Mouse (Mus musculus) heart, embryonic 13.5 days (tissue): ENCODE results near the gene Gca. TPM values are rescaled to one million over a fixed set of nuclear protein-coding genes. Genes with fewer than 3 reads are reported as not detected.
A peak's percentile ranks its signal among the peaks of the same experiment; 100 is the strongest.

Source experiments
- ATAC-seq: fragments of 200-750 bp; cut with Nextera tagmentation; 2 replicates; pipeline ENCODE4 v1.8.0; 2017; ENCODE audit warnings: moderate TSS enrichment; ENCODE audit not compliant: insufficient number of reproducible peaks, low FRiP score, low TSS enrichment; ENCODE audit errors: extremely low read depth
- H3K27ac ChIP-seq: fragments of 300-500 bp; sonication (generic); replicated peaks from 2 replicates; pipeline ENCODE4 v1.5.1; 2015; ENCODE audit warnings: moderate library complexity, mild to moderate bottlenecking, inconsistent platforms
- H3K27me3 ChIP-seq: fragments of 300-500 bp; sonication (generic); replicated peaks from 2 replicates; pipeline ENCODE4 v1.6.1; 2015; ENCODE audit warnings: mild to moderate bottlenecking, inconsistent platforms
- H3K36me3 ChIP-seq: fragments of 300-500 bp; sonication (generic); 2 replicates; pipeline ENCODE4 v1.6.1; 2015; ENCODE audit warnings: mild to moderate bottlenecking, inconsistent platforms
- H3K4me1 ChIP-seq: fragments of 300-500 bp; sonication (generic); 2 replicates; pipeline ENCODE4 v1.6.1; 2015; ENCODE audit warnings: inconsistent platforms
- H3K4me2 ChIP-seq: fragments of 300-500 bp; sonication (generic); 2 replicates; pipeline ENCODE4 v1.6.1; 2015; ENCODE audit warnings: inconsistent platforms, mild to moderate bottlenecking, moderate library complexity
- H3K4me3 ChIP-seq: fragments of 300-500 bp; sonication (generic); 2 replicates; pipeline ENCODE4 v1.5.1; 2015; ENCODE audit warnings: moderate library complexity, mild to moderate bottlenecking, inconsistent platforms
- H3K9ac ChIP-seq: fragments of 300-500 bp; sonication (generic); 2 replicates; pipeline ENCODE4 v1.6.1; 2015; ENCODE audit warnings: inconsistent platforms, mild to moderate bottlenecking, moderate library complexity
- H3K9me3 ChIP-seq: fragments of 300-500 bp; sonication (generic); 2 replicates; pipeline ENCODE4 v1.6.1; 2016; ENCODE audit warnings: inconsistent platforms
- WGBS: fragments of 180-500 bp; shearing (Covaris S2); methylation state at CpG from one replicate; pipeline ENCODE4 v1.1.7; 2015; ENCODE audit warnings: mixed read lengths; 5-methylcytosine and 5-hydroxymethylcytosine counted together
- polyA plus RNA-seq: library from polyadenylated mRNA; unstranded; fragments of >200 nt; fragmentation: Nextera tagmentation; extraction: Ambion mirVana; gene quantifications from 2 replicates; pipeline ENCODE4 v1.2.1, GENCODE M21; 2015

The Gca gene
- polyA plus RNA-seq, 1 experiment from 2014 or later, result 13.1 TPM

GRCm38 (mm10) chr2:62646014-62646645 lies 18.0 kb upstream of the Gca start, which contains the start of gene Ifih1:
Ifih1 (minus strand) TSS chr2:62646255.
- H3K27ac ChIP-seq, result peak within 1 kb of the TSS; percentile 78
- H3K27me3 ChIP-seq, result no peaks in the 10 kb centered on the region
- peak; percentile 74; the same call in 1 of the 2 replicates for ATAC-seq
- H3K9me3 ChIP-seq, result no peaks in the 10 kb centered on the region
- peak within 1 kb of the TSS; percentile 83 for H3K9ac ChIP-seq
- peaks cover 18% of the 10 kb centered on the region for H3K4me1 ChIP-seq
- peak within 1 kb of the TSS; percentile 76 for H3K4me2 ChIP-seq
- H3K36me3 ChIP-seq, result no peaks in the 10 kb centered on the region
- under 1% methylated on average over 30 of the region's 30 CpGs for WGBS
- H3K4me3 ChIP-seq, result peak within 1 kb of the TSS; percentile 71

GRCm38 (mm10) chr2:62646671-62647289 lies 17.3 kb upstream of the Gca start:
- Histone ChIP-seq H3K36me3 (no peaks in the 10 kb centered on the region), H3K4me1 (peaks cover 18% of the 10 kb centered on the region), H3K9ac (peak overlapping the region; percentile 83), H3K27me3 (no peaks in the 10 kb centered on the region), H3K4me3 (peak overlapping the region; percentile 71), H3K9me3 (no peaks in the 10 kb centered on the region), H3K27ac (peak overlapping the region; percentile 78; the same call in 1 of the 2 replicates), H3K4me2 (peak overlapping the region; percentile 76)
- no peak for ATAC-seq
- WGBS, result 30% methylated on average over 6 of the region's 6 CpGs

GRCm38 (mm10) chr2:62651890-62652289 lies 12.2 kb upstream of the Gca start:
- 51% methylated on average over 4 of the region's 4 CpGs for WGBS
- Histone ChIP-seq H3K9me3 (no peaks in the 10 kb centered on the region), H3K4me2 (no peak overlapping the region), H3K4me3 (no peak overlapping the region), H3K36me3 (no peaks in the 10 kb centered on the region), H3K9ac (no peak overlapping the region), H3K27ac (no peak overlapping the region), H3K27me3 (no peaks in the 10 kb centered on the region; the same call in 1 of the 2 replicates), H3K4me1 (peaks cover 17% of the 10 kb centered on the region)
- no peak for ATAC-seq

GRCm38 (mm10) chr2:62652466-62652865 lies 11.6 kb upstream of the Gca start:
- WGBS, result 73% methylated on average over 4 of the region's 4 CpGs
- no peaks in the 10 kb centered on the region for H3K36me3 ChIP-seq
- no peaks in the 10 kb centered on the region; the same call in 1 of the 2 replicates for H3K27me3 ChIP-seq
- no peak overlapping the region for H3K27ac ChIP-seq
- H3K4me1 ChIP-seq, result 0 out of 2 replicates have a peak, but pooled peaks cover 15% of the 10 kb centered on the region
- ATAC-seq, result no peak
- no peaks in the 10 kb centered on the region for H3K9me3 ChIP-seq
- no peak overlapping the region for H3K4me3 ChIP-seq
- no peak overlapping the region for H3K9ac ChIP-seq
- no peak overlapping the region for H3K4me2 ChIP-seq

GRCm38 (mm10) chr2:62654519-62655338 lies 9.4 kb upstream of the Gca start:
- H3K4me1 ChIP-seq, result 0 out of 2 replicates have a peak, but pooled peaks cover 15% of the 10 kb centered on the region
- no peaks in the 10 kb centered on the region; the same call in 1 of the 2 replicates for H3K27me3 ChIP-seq
- no peak overlapping the region for H3K4me3 ChIP-seq
- no peak for ATAC-seq
- H3K27ac ChIP-seq, result no peak overlapping the region
- no peaks in the 10 kb centered on the region for H3K9me3 ChIP-seq
- no peaks in the 10 kb centered on the region for H3K36me3 ChIP-seq
- 36% methylated on average over 7 of the region's 7 CpGs for WGBS
- no peak overlapping the region for H3K9ac ChIP-seq
- H3K4me2 ChIP-seq, result no peak overlapping the region

- H3K4me1 ChIP-seq, result 0 out of 2 replicates have a peak, but pooled peaks cover 12% of the 10 kb centered on the region
- H3K27me3 ChIP-seq, result no peaks in the 10 kb centered on the region; the same call in 1 of the 2 replicates
- no peak overlapping the region for H3K9ac ChIP-seq
- no peaks in the 10 kb centered on the region for H3K9me3 ChIP-seq
- ATAC-seq, result no peak
- no peak overlapping the region for H3K27ac ChIP-seq
- no peaks in the 10 kb centered on the region for H3K36me3 ChIP-seq
- no peak overlapping the region for H3K4me2 ChIP-seq
- H3K4me3 ChIP-seq, result no peak overlapping the region
- 80% methylated on average over 1 of the region's 1 CpGs for WGBS
Observed at GRCm38 (mm10) chr2:62656072-62656471, 8.0 kb upstream of the Gca start.

- Histone ChIP-seq H3K27ac (no peak overlapping the region), H3K4me3 (no peak overlapping the region), H3K36me3 (no peaks in the 10 kb centered on the region), H3K9me3 (no peaks in the 10 kb centered on the region), H3K4me1 (0 out of 2 replicates have a peak, but pooled peaks cover 9% of the 10 kb centered on the region), H3K27me3 (peaks cover 3% of the 10 kb centered on the region; the same call in 1 of the 2 replicates), H3K9ac (no peak overlapping the region), H3K4me2 (no peak overlapping the region)
- 45% methylated on average over 6 of the region's 6 CpGs for WGBS
- ATAC-seq, result no peak
Observed at GRCm38 (mm10) chr2:62660565-62660964, 3.5 kb upstream of the Gca start.

- H3K36me3 ChIP-seq, result no peaks in the 10 kb centered on the region
- H3K4me1 ChIP-seq, result 0 out of 2 replicates have a peak, but pooled peaks cover 8% of the 10 kb centered on the region
- H3K4me2 ChIP-seq, result no peak overlapping the region
- no peak overlapping the region for H3K27ac ChIP-seq
- H3K4me3 ChIP-seq, result no peak overlapping the region
- 79% methylated on average over 3 of the region's 3 CpGs for WGBS
- no peak for ATAC-seq
- no peaks in the 10 kb centered on the region for H3K9me3 ChIP-seq
- H3K27me3 ChIP-seq, result 0 out of 2 replicates have a peak, but pooled peaks cover 3% of the 10 kb centered on the region
- H3K9ac ChIP-seq, result no peak overlapping the region
Observed at GRCm38 (mm10) chr2:62662560-62662959, 1.5 kb upstream of the Gca start.

GRCm38 (mm10) chr2:62664839-62665238 lies 754 bp downstream of the Gca start:
- H3K36me3 ChIP-seq, result no peaks in the 10 kb centered on the region
- 0 out of 2 replicates have a peak, but pooled peaks cover 8% of the 10 kb centered on the region for H3K4me1 ChIP-seq
- peak overlapping the region; percentile 84 for H3K4me3 ChIP-seq
- H3K9me3 ChIP-seq, result no peaks in the 10 kb centered on the region
- H3K9ac ChIP-seq, result peak overlapping the region; percentile 84
- peak overlapping the region; percentile 92 for H3K4me2 ChIP-seq
- H3K27me3 ChIP-seq, result 0 out of 2 replicates have a peak, but pooled peaks cover 3% of the 10 kb centered on the region
- H3K27ac ChIP-seq, result no peak overlapping the region
- no peak for ATAC-seq
- 58% methylated on average over 7 of the region's 7 CpGs for WGBS

GRCm38 (mm10) chr2:62665536-62665935 lies 1.5 kb downstream of the Gca start:
- Histone ChIP-seq H3K27ac (no peak overlapping the region), H3K27me3 (0 out of 2 replicates have a peak, but pooled peaks cover 3% of the 10 kb centered on the region), H3K4me3 (no peak overlapping the region), H3K36me3 (no peaks in the 10 kb centered on the region), H3K4me2 (peak overlapping the region; percentile 92), H3K4me1 (0 out of 2 replicates have a peak, but pooled peaks cover 8% of the 10 kb centered on the region), H3K9ac (no peak overlapping the region), H3K9me3 (no peaks in the 10 kb centered on the region)
- WGBS, result 36% methylated on average over 1 of the region's 1 CpGs
- ATAC-seq, result no peak

GRCm38 (mm10) chr2:62669848-62670247 lies 5.8 kb downstream of the Gca start:
- Histone ChIP-seq H3K36me3 (peaks cover 5% of the 10 kb centered on the region; the same call in 1 of the 2 replicates), H3K9me3 (no peaks in the 10 kb centered on the region), H3K4me2 (no peak overlapping the region), H3K4me3 (no peak overlapping the region), H3K9ac (no peak overlapping the region), H3K4me1 (0 out of 2 replicates have a peak, but pooled peaks cover 5% of the 10 kb centered on the region), H3K27ac (no peak overlapping the region), H3K27me3 (0 out of 2 replicates have a peak, but pooled peaks cover 2% of the 10 kb centered on the region)
- 86% methylated on average over 3 of the region's 3 CpGs for WGBS
- ATAC-seq, result no peak
